ENCODE assay signal across 8 mouse cellular contexts in the genomic region with DNA sequence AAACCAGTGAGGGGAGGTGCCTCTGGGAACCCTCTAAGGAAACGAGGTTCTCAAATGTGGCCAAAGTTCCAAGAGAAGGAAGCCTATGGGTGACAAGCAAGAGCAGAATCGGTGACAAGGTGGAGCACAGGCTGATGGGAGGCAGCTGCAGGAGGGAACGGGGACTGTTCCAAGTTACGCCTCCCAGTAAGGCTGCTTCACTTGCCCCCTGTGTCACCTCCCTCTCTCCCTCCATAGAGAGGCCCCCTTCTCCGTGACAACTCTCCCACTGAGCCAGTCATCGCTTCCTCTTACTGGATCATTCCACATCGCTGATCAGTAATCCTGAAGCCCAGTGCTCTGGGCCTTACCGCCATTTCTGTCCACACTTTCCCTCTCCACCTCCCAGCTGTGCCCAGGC. TPM values are rescaled to one million over a fixed set of nuclear protein-coding genes. Genes with fewer than 3 reads are reported as not detected.
DNase-seq lines count a peak whose midpoint lies in the region; ATAC-seq lines count a peak whose summit lies in the region.

No protein-coding gene starts in this region.

- no peak overlapping the region for H3K27ac ChIP-seq in forebrain, embryonic 12.5 days
- H3K27ac ChIP-seq in forebrain, embryonic 16.5 days (ENCODE audit: low read length): no peak overlapping the region
- no peak overlapping the region for H3K27ac ChIP-seq in liver, embryonic 11.5 days (ENCODE audit: low read depth, low read length)
- no peak overlapping the region for H3K27ac ChIP-seq in liver, embryonic 12.5 days
- H3K27ac ChIP-seq in intestine, embryonic 16.5 days (ENCODE audit: low read length): no peak overlapping the region
- no peak overlapping the region for H3K27ac ChIP-seq in midbrain, embryonic 13.5 days

- ATAC-seq in forebrain, embryonic 12.5 days (ENCODE audit: low FRiP score): peak; percentile 50; the same call in 1 of the 2 replicates
- no peak for ATAC-seq in forebrain, embryonic 16.5 days
- ATAC-seq in liver, embryonic 11.5 days (replicated peaks; ENCODE audit: low FRiP score): no peak
- ATAC-seq in liver, embryonic 12.5 days: no peak
- ATAC-seq in intestine, embryonic 16.5 days: no peak
- ATAC-seq in midbrain, embryonic 13.5 days: no peak

- peaks cover 66% of the 10 kb centered on the region for H3K36me3 ChIP-seq in forebrain, embryonic 12.5 days (replicated peaks)
- H3K36me3 ChIP-seq in forebrain, embryonic 16.5 days (ENCODE audit: control insufficient read depth, insufficient read depth): peaks cover 32% of the 10 kb centered on the region
- peaks cover 2% of the 10 kb centered on the region; the same call in 1 of the 2 replicates for H3K36me3 ChIP-seq in liver, embryonic 11.5 days (ENCODE audit: control insufficient read depth, insufficient read depth, low read length)
- peaks cover 4% of the 10 kb centered on the region; the same call in 1 of the 2 replicates for H3K36me3 ChIP-seq in liver, embryonic 12.5 days
- H3K36me3 ChIP-seq in intestine, embryonic 16.5 days (ENCODE audit: control insufficient read depth, insufficient read depth, low read length): no peaks in the 10 kb centered on the region; the same call in 1 of the 2 replicates
- peaks cover 82% of the 10 kb centered on the region for H3K36me3 ChIP-seq in midbrain, embryonic 13.5 days

- peak; percentile 15 for DNase-seq in liver, embryonic 11.5 days (ENCODE audit: low spot score)
- no peak for DNase-seq in cerebellum, adult 18-20 months
- no peak for DNase-seq in right cerebral cortex, adult 18-20 months

- peaks cover 41% of the 10 kb centered on the region for H3K4me1 ChIP-seq in forebrain, embryonic 12.5 days
- peaks cover 51% of the 10 kb centered on the region for H3K4me1 ChIP-seq in forebrain, embryonic 16.5 days (replicated peaks; ENCODE audit: control insufficient read depth, insufficient read depth, low read length)
- peaks cover 5% of the 10 kb centered on the region; the same call in 1 of the 2 replicates for H3K4me1 ChIP-seq in liver, embryonic 11.5 days (replicated peaks; ENCODE audit: control insufficient read depth, insufficient read depth, low read length)
- peaks cover 34% of the 10 kb centered on the region; the same call in 1 of the 2 replicates for H3K4me1 ChIP-seq in liver, embryonic 12.5 days
- peaks cover 20% of the 10 kb centered on the region for H3K4me1 ChIP-seq in intestine, embryonic 16.5 days (ENCODE audit: control insufficient read depth, insufficient read depth, low read length)
- H3K4me1 ChIP-seq in midbrain, embryonic 13.5 days (replicated peaks): peaks cover 79% of the 10 kb centered on the region

- H3K4me2 ChIP-seq in forebrain, embryonic 12.5 days: no peak overlapping the region
- H3K4me2 ChIP-seq in forebrain, embryonic 16.5 days (ENCODE audit: low read length): no peak overlapping the region
- no peak overlapping the region for H3K4me2 ChIP-seq in liver, embryonic 11.5 days
- H3K4me2 ChIP-seq in liver, embryonic 12.5 days: no peak overlapping the region
- no peak overlapping the region for H3K4me2 ChIP-seq in intestine, embryonic 16.5 days (ENCODE audit: low read depth, low read length)
- H3K4me2 ChIP-seq in midbrain, embryonic 13.5 days (replicated peaks): no peak overlapping the region

- no peaks in the 10 kb centered on the region for H3K9me3 ChIP-seq in forebrain, embryonic 12.5 days
- no peaks in the 10 kb centered on the region for H3K9me3 ChIP-seq in forebrain, embryonic 16.5 days (ENCODE audit: control insufficient read depth, low read length)
- no peaks in the 10 kb centered on the region for H3K9me3 ChIP-seq in liver, embryonic 11.5 days (ENCODE audit: control insufficient read depth, low read length)
- H3K9me3 ChIP-seq in liver, embryonic 12.5 days (replicated peaks): no peaks in the 10 kb centered on the region
- H3K9me3 ChIP-seq in intestine, embryonic 16.5 days (ENCODE audit: control insufficient read depth, low read length): no peaks in the 10 kb centered on the region
- H3K9me3 ChIP-seq in midbrain, embryonic 13.5 days: no peaks in the 10 kb centered on the region

- WGBS in forebrain, embryonic 12.5 days: 38% methylated on average over 8 of the region's 8 CpGs
- WGBS in forebrain, embryonic 16.5 days: 31% methylated on average over 8 of the region's 8 CpGs
- WGBS in liver, embryonic 11.5 days: 65% methylated on average over 8 of the region's 8 CpGs
- WGBS in liver, embryonic 12.5 days (ENCODE audit: insufficient replicate concordance): 61% methylated on average over 8 of the region's 8 CpGs
- 60% methylated on average over 8 of the region's 8 CpGs for WGBS in intestine, embryonic 16.5 days
- WGBS in midbrain, embryonic 13.5 days: 33% methylated on average over 8 of the region's 8 CpGs

- H3K4me3 ChIP-seq in forebrain, embryonic 12.5 days (replicated peaks): no peak overlapping the region
- H3K4me3 ChIP-seq in forebrain, embryonic 16.5 days (replicated peaks; ENCODE audit: low read length): no peak overlapping the region
- H3K4me3 ChIP-seq in liver, embryonic 11.5 days (ENCODE audit: low read depth, low read length): no peak overlapping the region
- H3K4me3 ChIP-seq in liver, embryonic 12.5 days: no peak overlapping the region
- H3K4me3 ChIP-seq in intestine, embryonic 16.5 days (ENCODE audit: low read length): no peak overlapping the region
- H3K4me3 ChIP-seq in midbrain, embryonic 13.5 days (replicated peaks): no peak overlapping the region

- no peak overlapping the region for H3K9ac ChIP-seq in forebrain, embryonic 12.5 days
- H3K9ac ChIP-seq in forebrain, embryonic 16.5 days (replicated peaks; ENCODE audit: low read depth, low read length): no peak overlapping the region
- no peak overlapping the region for H3K9ac ChIP-seq in liver, embryonic 11.5 days (ENCODE audit: low read depth, low read length)
- no peak overlapping the region for H3K9ac ChIP-seq in liver, embryonic 12.5 days
- 0 out of 2 replicates have a peak overlapping the region, but pooled peaks have one; percentile 9 for H3K9ac ChIP-seq in intestine, embryonic 16.5 days (ENCODE audit: low read depth, low read length)
- H3K9ac ChIP-seq in midbrain, embryonic 13.5 days (replicated peaks): peak overlapping the region; percentile 42; the same call in 1 of the 2 replicates

- no peaks in the 10 kb centered on the region for H3K27me3 ChIP-seq in forebrain, embryonic 12.5 days
- no peaks in the 10 kb centered on the region for H3K27me3 ChIP-seq in forebrain, embryonic 16.5 days (replicated peaks; ENCODE audit: control insufficient read depth, insufficient read depth, low read length)
- H3K27me3 ChIP-seq in liver, embryonic 11.5 days (replicated peaks; ENCODE audit: control insufficient read depth, insufficient read depth, low read length): no peaks in the 10 kb centered on the region
- H3K27me3 ChIP-seq in liver, embryonic 12.5 days (replicated peaks): no peaks in the 10 kb centered on the region
- no peaks in the 10 kb centered on the region for H3K27me3 ChIP-seq in intestine, embryonic 16.5 days (replicated peaks; ENCODE audit: control insufficient read depth, insufficient read depth, low read length)
- H3K27me3 ChIP-seq in midbrain, embryonic 13.5 days: no peaks in the 10 kb centered on the region

RNA-seq across cellular contexts. Expression of gene Dchs1, which starts 12.8 kb away (rescaled TPM):
- polyA plus RNA-seq in forebrain, embryonic 12.5 days (2016; fragmentation: Nextera tagmentation; extraction: Ambion mirVana): 22.9 and 25.0 TPM in 2 replicates
- polyA plus RNA-seq in forebrain, embryonic 16.5 days (2015; fragmentation: Nextera tagmentation; extraction: Ambion mirVana): 20.7 and 22.0 TPM in 2 replicates
- 5.0 and 5.8 TPM in 2 replicates for polyA plus RNA-seq in liver, embryonic 11.5 days (2014; fragmentation: Nextera tagmentation; extraction: Ambion mirVana)
- polyA plus RNA-seq in liver, embryonic 12.5 days (2016; fragmentation: Nextera tagmentation; extraction: Ambion mirVana): 1.9 and 2.0 TPM in 2 replicates
- polyA plus RNA-seq in intestine, embryonic 16.5 days (2015; fragmentation: Nextera tagmentation; extraction: Ambion mirVana): 4.9 and 5.2 TPM in 2 replicates
- polyA plus RNA-seq in midbrain, embryonic 13.5 days (2015; fragmentation: Nextera tagmentation; extraction: Ambion mirVana): 16.8 and 20.5 TPM in 2 replicates

RNA-seq across cellular contexts. Expression of gene Tpp1, which starts 22.6 kb away (rescaled TPM):
- 45.8 and 48.3 TPM in 2 replicates for polyA plus RNA-seq in forebrain, embryonic 12.5 days (2016; fragmentation: Nextera tagmentation; extraction: Ambion mirVana)
- 30.2 and 35.2 TPM in 2 replicates for polyA plus RNA-seq in forebrain, embryonic 16.5 days (2015; fragmentation: Nextera tagmentation; extraction: Ambion mirVana)
- 77.3 and 80.0 TPM in 2 replicates for polyA plus RNA-seq in liver, embryonic 11.5 days (2014; fragmentation: Nextera tagmentation; extraction: Ambion mirVana)
- polyA plus RNA-seq in liver, embryonic 12.5 days (2016; fragmentation: Nextera tagmentation; extraction: Ambion mirVana): 62.3 and 64.7 TPM in 2 replicates
- polyA plus RNA-seq in intestine, embryonic 16.5 days (2015; fragmentation: Nextera tagmentation; extraction: Ambion mirVana): 152 and 191 TPM in 2 replicates
- polyA plus RNA-seq in midbrain, embryonic 13.5 days (2015; fragmentation: Nextera tagmentation; extraction: Ambion mirVana): 35.6 and 41.1 TPM in 2 replicates

RNA-seq across cellular contexts. Expression of gene Taf10, which starts 30.5 kb away (rescaled TPM):
- 145 and 170 TPM in 2 replicates for polyA plus RNA-seq in forebrain, embryonic 12.5 days (2016; fragmentation: Nextera tagmentation; extraction: Ambion mirVana)
- polyA plus RNA-seq in forebrain, embryonic 16.5 days (2015; fragmentation: Nextera tagmentation; extraction: Ambion mirVana): 85.8 and 89.5 TPM in 2 replicates
- 229 and 244 TPM in 2 replicates for polyA plus RNA-seq in liver, embryonic 11.5 days (2014; fragmentation: Nextera tagmentation; extraction: Ambion mirVana)
- polyA plus RNA-seq in liver, embryonic 12.5 days (2016; fragmentation: Nextera tagmentation; extraction: Ambion mirVana): 232 and 233 TPM in 2 replicates
- polyA plus RNA-seq in intestine, embryonic 16.5 days (2015; fragmentation: Nextera tagmentation; extraction: Ambion mirVana): 114 and 119 TPM in 2 replicates
- polyA plus RNA-seq in midbrain, embryonic 13.5 days (2015; fragmentation: Nextera tagmentation; extraction: Ambion mirVana): 109 and 127 TPM in 2 replicates

RNA-seq across cellular contexts. Expression of gene Mrpl17, which starts 36.2 kb away (rescaled TPM):
- polyA plus RNA-seq in forebrain, embryonic 12.5 days (2016; fragmentation: Nextera tagmentation; extraction: Ambion mirVana): 231 and 236 TPM in 2 replicates
- 178 and 190 TPM in 2 replicates for polyA plus RNA-seq in forebrain, embryonic 16.5 days (2015; fragmentation: Nextera tagmentation; extraction: Ambion mirVana)
- polyA plus RNA-seq in liver, embryonic 11.5 days (2014; fragmentation: Nextera tagmentation; extraction: Ambion mirVana): 432 and 453 TPM in 2 replicates
- polyA plus RNA-seq in liver, embryonic 12.5 days (2016; fragmentation: Nextera tagmentation; extraction: Ambion mirVana): 330 and 351 TPM in 2 replicates
- 373 and 394 TPM in 2 replicates for polyA plus RNA-seq in intestine, embryonic 16.5 days (2015; fragmentation: Nextera tagmentation; extraction: Ambion mirVana)
- polyA plus RNA-seq in midbrain, embryonic 13.5 days (2015; fragmentation: Nextera tagmentation; extraction: Ambion mirVana): 201 and 217 TPM in 2 replicates

RNA-seq across cellular contexts. Expression of gene Rrp8, which starts 37.5 kb away (rescaled TPM):
- polyA plus RNA-seq in forebrain, embryonic 12.5 days (2016; fragmentation: Nextera tagmentation; extraction: Ambion mirVana): 39.5 and 41.5 TPM in 2 replicates
- polyA plus RNA-seq in forebrain, embryonic 16.5 days (2015; fragmentation: Nextera tagmentation; extraction: Ambion mirVana): 25.3 and 26.3 TPM in 2 replicates
- 42.3 and 52.3 TPM in 2 replicates for polyA plus RNA-seq in liver, embryonic 11.5 days (2014; fragmentation: Nextera tagmentation; extraction: Ambion mirVana)
- 28.8 and 29.1 TPM in 2 replicates for polyA plus RNA-seq in liver, embryonic 12.5 days (2016; fragmentation: Nextera tagmentation; extraction: Ambion mirVana)
- polyA plus RNA-seq in intestine, embryonic 16.5 days (2015; fragmentation: Nextera tagmentation; extraction: Ambion mirVana): 26.2 and 32.6 TPM in 2 replicates
- 29.2 and 30.5 TPM in 2 replicates for polyA plus RNA-seq in midbrain, embryonic 13.5 days (2015; fragmentation: Nextera tagmentation; extraction: Ambion mirVana)

Comparison
In these comparisons a context has a peak if more than half of its experiments do, and no peak if none do; other contexts are left out.
1. H3K9ac ChIP-seq: peak in intestine, embryonic 16.5 days (single experiment) and midbrain, embryonic 13.5 days (single experiment); none in forebrain, embryonic 12.5 days (single experiment), forebrain, embryonic 16.5 days (single experiment), liver, embryonic 11.5 days (single experiment) and liver, embryonic 12.5 days (single experiment).